ENCODE assay signal across 8 mouse cellular contexts in the genomic region with DNA sequence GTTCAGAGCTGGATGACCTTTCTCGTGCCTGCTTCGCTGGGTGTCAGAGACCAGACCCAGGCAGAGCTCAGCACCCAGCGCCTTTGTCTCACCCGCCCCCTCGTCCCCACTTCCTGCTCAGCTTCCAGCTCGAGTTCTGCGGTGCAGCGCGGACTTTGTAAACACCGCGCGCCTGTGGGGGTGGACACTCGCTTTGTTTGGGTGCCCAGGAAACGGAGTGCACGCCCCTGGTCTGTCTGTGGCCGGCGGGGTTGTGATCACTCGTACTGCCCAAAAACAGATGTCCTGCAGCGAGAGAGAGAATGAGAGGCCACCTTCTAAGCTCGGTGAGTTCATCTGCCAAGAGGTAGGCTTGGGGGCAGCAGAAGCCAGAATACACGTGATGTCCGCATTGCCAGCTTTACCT. TPM values are rescaled to one million over a fixed set of nuclear protein-coding genes. Genes with fewer than 3 reads are reported as not detected.
DNase-seq lines count a peak whose midpoint lies in the region; TF ChIP-seq lines count a peak whose summit lies in the region.

Ccnd3 (plus strand) TSS at position 111 of the 406 bp plus-strand sequence.

- no peak; a peak in 1 of 4 replicates for TF ChIP-seq EP300 in MEL (IDR thresholded peaks at IDR 0.05; ENCODE audit: low read depth in 1 of 2, low read length in 2 of 2)

- peak within 1 kb of the TSS; percentile 70 for H3K9ac ChIP-seq in MEL (ENCODE audit: control insufficient read depth, low read depth, low read length, poor library complexity, severe bottlenecking)

- no peak for TF ChIP-seq RAD21 in MEL (IDR thresholded peaks at IDR 0.05; ENCODE audit: low read depth, low read length)

- peak in 1 of 2 experiments; percentile 40; a peak in 1 of 4 replicates for TF ChIP-seq POLR2A in MEL (IDR thresholded peaks at IDR 0.05; ENCODE audit: control insufficient read depth in 1 of 2, insufficient read depth in 1 of 2, low read depth in 1 of 2, low read length in 2 of 2, poor library complexity in 1 of 2)

- H3K79me2 ChIP-seq in MEL (ENCODE audit: control insufficient read depth, insufficient read depth, low read length, poor library complexity): peaks cover 5% of the 10 kb centered on the region
- H3K79me2 ChIP-seq in macrophage (ENCODE audit: inconsistent target): peaks cover 17% of the 10 kb centered on the region

- peak within 1 kb of the TSS; percentile 62 to 63 for H3K4me3 ChIP-seq in MEL (ENCODE audit: control insufficient read depth in 1 of 2, insufficient read depth in 1 of 2, low read depth in 2 of 2, low read length in 2 of 2)
- peak within 1 kb of the TSS; percentile 1; the same call in 1 of the 2 replicates for H3K4me3 ChIP-seq in macrophage (ENCODE audit: inconsistent target)

- peak; percentile 76 for DNase-seq in MEL (ENCODE audit: low read depth, low spot score)
- DNase-seq in embryo, embryonic 11 days: peak; percentile 76
- peak; percentile 84 for DNase-seq in gastrocnemius, postnatal 25 days
- peak; percentile 88 for DNase-seq in induced T-regulatory cell, adult 2 months (ENCODE audit: low read depth)
- peak; percentile 35 to 47 for DNase-seq in left cerebral cortex, adult 8-10 months (ENCODE audit: low spot score in 2 of 2)
- DNase-seq in right cerebral cortex, adult 2 months (ENCODE audit: low spot score in 2 of 2): peak; percentile 66 to 71
- DNase-seq in urinary bladder, postnatal 14 days (ENCODE audit: low spot score): peak; percentile 85

- peaks cover 1 to 12% of the 10 kb centered on the region in 2 experiments; a peak in 3 of 4 replicates for H3K36me3 ChIP-seq in MEL (ENCODE audit: control insufficient read depth in 1 of 2, insufficient read depth in 2 of 2, low read length in 2 of 2)
- H3K36me3 ChIP-seq in macrophage (ENCODE audit: inconsistent target): no peaks in the 10 kb centered on the region; the same call in 1 of the 2 replicates

- no peak for TF ChIP-seq CTCF in MEL (IDR thresholded peaks at IDR 0.05 in 2 of 3, conservative IDR thresholded peaks at IDR 0.05 in 1 of 3; ENCODE audit: control insufficient read depth in 1 of 3, insufficient read depth in 1 of 3, low read depth in 2 of 3, low read length in 3 of 3, poor library complexity in 1 of 3, severe bottlenecking in 1 of 3)

- 1% methylated on average over 22 of the region's 22 CpGs for WGBS in macrophage (ENCODE audit: missing documents)

- H3K4me1 ChIP-seq in MEL (ENCODE audit: control insufficient read depth in 1 of 2, insufficient read depth in 2 of 2, low read length in 2 of 2): peaks cover 8 to 49% of the 10 kb centered on the region in 2 experiments; a peak in 3 of 4 replicates

- no peaks in the 10 kb centered on the region for H3K27me3 ChIP-seq in MEL (ENCODE audit: control insufficient read depth in 1 of 2, insufficient read depth in 2 of 2, low read length in 2 of 2)

- H3K27ac ChIP-seq in MEL (ENCODE audit: control insufficient read depth, low read depth, low read length) (peak within 1 kb of the TSS; percentile 58), macrophage (no peak within 1 kb of the TSS)

- no peaks in the 10 kb centered on the region for H3K9me3 ChIP-seq in MEL (replicated peaks; ENCODE audit: insufficient read depth, low read length)

TF ChIP-seq in MEL, 35 proteins besides CTCF, POLR2A, EP300 and RAD21:
- no peak for TF ChIP-seq NRF1 (IDR thresholded peaks at IDR 0.05; ENCODE audit: insufficient read depth, low read depth, low read length, poor library complexity, severe bottlenecking)
- TF ChIP-seq HCFC1 (IDR thresholded peaks at IDR 0.05; ENCODE audit: low read depth, low read length): 0 out of 2 replicates have a peak, but pooled peaks have one; percentile 4
- no peak; the same call in 1 of the 2 replicates for TF ChIP-seq MXI1 (IDR thresholded peaks at IDR 0.05; ENCODE audit: low read depth, low read length)
- peak; percentile 76 for TF ChIP-seq SIN3A (IDR thresholded peaks at IDR 0.05; ENCODE audit: low read length)
- no peak for TF ChIP-seq RCOR1 (IDR thresholded peaks at IDR 0.05; ENCODE audit: low read depth, low read length)
- TF ChIP-seq ELF1 (IDR thresholded peaks at IDR 0.05; ENCODE audit: low read depth, low read length): peak; percentile 76
- no peak for TF ChIP-seq ZMIZ1 (IDR thresholded peaks at IDR 0.05; ENCODE audit: low read depth, low read length)
- TF ChIP-seq BHLHE40 (IDR thresholded peaks at IDR 0.05; ENCODE audit: borderline replicate concordance, low read depth, low read length): peak; percentile 51; the same call in 1 of the 2 replicates
- no peak for TF ChIP-seq MYB (IDR thresholded peaks at IDR 0.05; ENCODE audit: low read depth, low read length)
- peak; percentile 66 for TF ChIP-seq MAX (IDR thresholded peaks at IDR 0.05; ENCODE audit: low read length)
- 0 out of 2 replicates have a peak, but pooled peaks have one; percentile 25 for TF ChIP-seq USF1 (IDR thresholded peaks at IDR 0.05; ENCODE audit: low read depth, low read length)
- peak; percentile 6; the same call in 1 of the 2 replicates for TF ChIP-seq ETS1 (IDR thresholded peaks at IDR 0.05; ENCODE audit: low read depth, low read length)

RNA-seq across cellular contexts. Expression of gene Ccnd3, which starts in this region (rescaled TPM):
- 143 TPM in 2 replicates for total RNA-seq in MEL (2012; rRNA removed)
- polyA plus RNA-seq in MEL (2012; ENCODE audit: insufficient read depth in 1 of 2, insufficient read length in 2 of 2, low read depth in 1 of 2, low replicate concordance in 2 of 2, missing spikeins in 1 of 2) (100 to 1,000 TPM in 1 of 2 experiments, not detected in 1; 568 TPM), macrophage (2018) (18.7 to 28.7 TPM (median 28.1 TPM) in 3 replicates)
- total RNA-seq in gastrocnemius, postnatal 25 days (2021): 10 to 100 TPM; 31.4 to 44.8 TPM
- 10 to 100 TPM; 28.2 to 33.4 (median 30.8) TPM for total RNA-seq in left cerebral cortex, adult 8-10 months (2022)
- total RNA-seq in macrophage (2018; cell fraction: chromatin; rRNA removed): 10 to 100 TPM in 15 of 26 experiments, 1 to 10 TPM in 11; 2.7 to 33.1 (median 11.7) TPM
- total RNA-seq in macrophage (2018; cell fraction: cytosol; rRNA removed): 10 to 100 TPM; 12.4 to 62.0 (median 30.2) TPM
- 10 to 100 TPM in 21 of 26 experiments, 1 to 10 TPM in 5; 5.0 to 59.2 (median 19.2) TPM for total RNA-seq in macrophage (2018; cell fraction: nucleus; rRNA removed)
